Mouse (Mus musculus): ENCODE data around the gene Clmp.

- TF ChIP-seq EP300 (IDR thresholded peaks at IDR 0.05; ENCODE audit: insufficient read depth, low read depth, low read length) (no peak), POLR2A (IDR thresholded peaks at IDR 0.05; ENCODE audit: insufficient read depth, low read depth, low read length) (no peak), CTCF (IDR thresholded peaks at IDR 0.05) (no peak)
Observed at GRCm38 (mm10) chr9:40773869-40774268, 88.1 kb downstream of the Clmp start.
